Mouse (Mus musculus) hindbrain, embryonic 16.5 days (tissue): ENCODE data around the gene Olfr355. TPM values are rescaled to one million over a fixed set of nuclear protein-coding genes. Genes with fewer than 3 reads are reported as not detected.

Source experiments
- ATAC-seq: fragments of 200-750 bp; cut with Nextera tagmentation; 2 replicates; pipeline ENCODE4 v1.8.0; 2017; ENCODE audit warnings: moderate TSS enrichment, moderate library complexity
- H3K27ac ChIP-seq: fragments of 300-500 bp; sonication (generic); 2 replicates; pipeline ENCODE4 v1.5.1; 2014; ENCODE audit warnings: low read depth, mild to moderate bottlenecking, control low read depth, low read length, moderate library complexity
- H3K27me3 ChIP-seq: fragments of 300-500 bp; sonication (generic); replicated peaks from 2 replicates; pipeline ENCODE4 v1.6.1; 2014; ENCODE audit warnings: low read length; ENCODE audit not compliant: control insufficient read depth, insufficient read depth
- H3K36me3 ChIP-seq: fragments of 300-500 bp; sonication (generic); 2 replicates; pipeline ENCODE4 v1.6.1; 2014; ENCODE audit warnings: mild to moderate bottlenecking, low read length, moderate library complexity, mixed read lengths; ENCODE audit not compliant: control insufficient read depth, insufficient read depth
- H3K4me1 ChIP-seq: fragments of 300-500 bp; sonication (generic); 2 replicates; pipeline ENCODE4 v1.6.1; 2014; ENCODE audit warnings: low read depth, low read length; ENCODE audit not compliant: control insufficient read depth, insufficient read depth
- H3K4me2 ChIP-seq: fragments of 300-500 bp; sonication (generic); 2 replicates; pipeline ENCODE4 v1.6.1; 2014; ENCODE audit warnings: mild to moderate bottlenecking, low read length, control low read depth, moderate library complexity
- H3K4me3 ChIP-seq: fragments of 300-500 bp; sonication (generic); 2 replicates; pipeline ENCODE4 v1.5.1; 2014; ENCODE audit warnings: mild to moderate bottlenecking, low read length, control low read depth, moderate library complexity
- H3K9ac ChIP-seq: fragments of 300-500 bp; sonication (generic); 2 replicates; pipeline ENCODE4 v1.6.1; 2014; ENCODE audit warnings: low read depth, mild to moderate bottlenecking, control low read depth, low read length, moderate library complexity
- H3K9me3 ChIP-seq: fragments of 300-500 bp; sonication (generic); 2 replicates; pipeline ENCODE4 v1.6.1; 2014; ENCODE audit warnings: mild to moderate bottlenecking, low read length, moderate library complexity; ENCODE audit not compliant: control insufficient read depth
- WGBS: fragments of 180-500 bp; shearing (Covaris S2); extraction: QIAGEN DNeasy Blood & Tissue Kit; methylation state at CpG from one replicate; pipeline ENCODE4 v1.1.7; 2014; 5-methylcytosine and 5-hydroxymethylcytosine counted together
- polyA plus RNA-seq: library from polyadenylated mRNA; unstranded; fragments of >200 nt; fragmentation: Nextera tagmentation; extraction: Ambion mirVana; gene quantifications from 2 replicates; pipeline ENCODE4 v1.2.1, GENCODE M21; 2015

Olfr355 gene
- polyA plus RNA-seq, result not detected in 2 replicates

- H3K4me1 ChIP-seq, result no peaks in the 10 kb centered on the region
- no peak within 1 kb of the TSS for H3K4me2 ChIP-seq
- no peaks in the 10 kb centered on the region for H3K27me3 ChIP-seq
- H3K9ac ChIP-seq, result no peak within 1 kb of the TSS
- no peak within 1 kb of the TSS for H3K27ac ChIP-seq
- no peak within 1 kb of the TSS for H3K4me3 ChIP-seq
- no peak for ATAC-seq
- H3K36me3 ChIP-seq, result no peaks in the 10 kb centered on the region
- H3K9me3 ChIP-seq, result peaks cover 7% of the 10 kb centered on the region; the same call in 1 of the 2 replicates
Measured at GRCm38 (mm10) chr2:36928797-36929196, at the start of gene Olfr355. Olfr355 (minus strand) TSS chr2:36928897.

- Histone ChIP-seq H3K27me3 (no peaks in the 10 kb centered on the region), H3K4me1 (no peaks in the 10 kb centered on the region), H3K4me2 (no peak within 1 kb of the TSS), H3K9ac (no peak within 1 kb of the TSS), H3K9me3 (peaks cover 11% of the 10 kb centered on the region), H3K27ac (no peak within 1 kb of the TSS), H3K4me3 (no peak within 1 kb of the TSS), H3K36me3 (no peaks in the 10 kb centered on the region)
- WGBS, result 88% methylated on average over 2 of the region's 2 CpGs
- no peak for ATAC-seq
Measured at GRCm38 (mm10) chr2:36936821-36937220, 8.1 kb upstream of the Olfr355 start, which contains the start of gene Olfr356. Olfr356 (plus strand) TSS chr2:36937121.

- peaks cover 3% of the 10 kb centered on the region; the same call in 1 of the 2 replicates for H3K9me3 ChIP-seq
- no peak within 1 kb of the TSS for H3K4me2 ChIP-seq
- no peak within 1 kb of the TSS for H3K9ac ChIP-seq
- H3K4me1 ChIP-seq, result no peaks in the 10 kb centered on the region
- no peak within 1 kb of the TSS for H3K27ac ChIP-seq
- no peak for ATAC-seq
- H3K27me3 ChIP-seq, result no peaks in the 10 kb centered on the region
- H3K4me3 ChIP-seq, result no peak within 1 kb of the TSS
- no peaks in the 10 kb centered on the region for H3K36me3 ChIP-seq
Measured at GRCm38 (mm10) chr2:36905380-36905779, 23.3 kb downstream of the Olfr355 start, which contains the start of gene Olfr354. Olfr354 (plus strand) TSS chr2:36905680.

- no peak overlapping the region for H3K27ac ChIP-seq
- H3K27me3 ChIP-seq, result no peaks in the 10 kb centered on the region
- H3K36me3 ChIP-seq, result no peaks in the 10 kb centered on the region
- H3K9me3 ChIP-seq, result peaks cover 12% of the 10 kb centered on the region
- H3K9ac ChIP-seq, result no peak overlapping the region
- no peak overlapping the region for H3K4me2 ChIP-seq
- no peak for ATAC-seq
- H3K4me3 ChIP-seq, result no peak overlapping the region
- no peaks in the 10 kb centered on the region for H3K4me1 ChIP-seq
Measured at GRCm38 (mm10) chr2:36897114-36897513, 31.6 kb downstream of the Olfr355 start.

DNA sequence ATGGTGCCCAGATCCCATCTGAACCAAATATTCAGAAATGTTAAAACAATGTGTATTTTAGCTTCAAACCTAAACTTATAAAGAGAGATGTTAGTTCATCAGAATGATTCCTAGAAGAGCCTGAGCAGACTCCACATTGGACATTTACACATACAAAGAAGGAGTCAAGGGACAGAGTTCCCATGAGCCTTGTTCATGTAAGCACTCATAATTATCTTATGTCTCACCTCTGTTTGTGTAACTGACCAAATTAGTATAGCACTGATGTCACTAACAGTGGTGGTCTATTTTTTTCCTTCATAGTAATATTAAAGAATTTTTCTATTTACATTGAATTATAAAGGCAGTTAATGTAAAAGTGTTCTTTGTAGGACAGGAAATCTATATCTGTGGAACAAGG lies 35.9 kb downstream of the Olfr355 start, which contains the start of gene Olfr353:
Gene Olfr353, minus strand, starts transcription at position 101 of the 400 bp plus-strand sequence.
- H3K4me2 ChIP-seq, result no peak within 1 kb of the TSS

More for the DNA sequence above, 35.9 kb downstream of the Olfr355 start, which contains the start of gene Olfr353:
- Histone ChIP-seq H3K4me3 (no peak within 1 kb of the TSS), H3K4me1 (no peaks in the 10 kb centered on the region), H3K27ac (no peak within 1 kb of the TSS), H3K36me3 (no peaks in the 10 kb centered on the region), H3K9me3 (peaks cover 3% of the 10 kb centered on the region; the same call in 1 of the 2 replicates), H3K27me3 (no peaks in the 10 kb centered on the region), H3K9ac (no peak within 1 kb of the TSS)
- ATAC-seq, result no peak

Other genes with a start within 250 kb of the Olfr355 start
- not detected in 2 replicates for gene Olfr346, start 243.1 kb downstream of the Olfr355 start, polyA plus RNA-seq
- gene Olfr347, start 197.0 kb downstream of the Olfr355 start, polyA plus RNA-seq, result not detected in 2 replicates
- not detected in 2 replicates for gene Olfr348, start 144.6 kb downstream of the Olfr355 start, polyA plus RNA-seq
- gene Olfr50, start 138.4 kb downstream of the Olfr355 start, polyA plus RNA-seq, result not detected in 2 replicates
- gene Olfr3, start 111.9 kb downstream of the Olfr355 start, polyA plus RNA-seq, result not detected in 2 replicates
- not detected in 2 replicates for gene Olfr350, start 82.6 kb downstream of the Olfr355 start, polyA plus RNA-seq
- not detected in 2 replicates for gene Olfr351, start 66.2 kb downstream of the Olfr355 start, polyA plus RNA-seq
- gene Olfr352, start 60.4 kb downstream of the Olfr355 start, polyA plus RNA-seq, result not detected in 2 replicates
- not detected in 2 replicates for gene Olfr353, start 36.0 kb downstream of the Olfr355 start, polyA plus RNA-seq
- gene Olfr354, start 23.2 kb downstream of the Olfr355 start, polyA plus RNA-seq, result not detected in 2 replicates
- not detected in 2 replicates for gene Olfr356, start 8.2 kb upstream of the Olfr355 start, polyA plus RNA-seq
- not detected in 2 replicates for gene Olfr357, start 64.9 kb upstream of the Olfr355 start, polyA plus RNA-seq
- gene Olfr358, start 80.4 kb upstream of the Olfr355 start, polyA plus RNA-seq, result not detected in 2 replicates
- not detected in 2 replicates for gene Olfr360, start 136.8 kb upstream of the Olfr355 start, polyA plus RNA-seq
- not detected in 2 replicates for gene Olfr361, start 160.4 kb upstream of the Olfr355 start, polyA plus RNA-seq
- not detected in 2 replicates for gene Olfr362, start 189.0 kb upstream of the Olfr355 start, polyA plus RNA-seq
- gene Olfr364-ps1, start 210.4 kb upstream of the Olfr355 start, polyA plus RNA-seq, result not detected in 2 replicates